9 mouse cellular contexts compared by ENCODE assay signal in the genomic region with DNA sequence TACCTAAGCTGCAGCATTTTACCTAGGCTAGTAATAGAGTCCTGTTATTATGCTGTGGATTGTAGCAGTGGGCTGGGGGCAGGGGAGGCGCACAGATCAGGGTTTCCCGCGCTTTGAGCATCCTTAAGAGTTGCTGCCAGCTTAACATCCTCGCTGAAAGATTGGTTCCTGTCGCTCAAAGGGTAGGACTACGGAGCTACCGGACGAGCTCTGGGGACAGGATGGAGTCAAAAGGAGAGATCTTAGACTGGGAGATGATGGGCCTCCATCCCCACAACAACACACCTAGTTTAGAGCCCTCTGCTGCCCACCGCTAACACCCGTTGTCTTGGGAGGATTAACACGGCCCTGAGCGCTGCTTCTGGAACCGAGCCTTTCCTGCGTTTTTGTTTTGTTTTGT.
DNase-seq lines count a peak whose midpoint lies in the region; ATAC-seq and TF ChIP-seq lines count a peak whose summit lies in the region.
"Had no signal": no experiment of that assay in that cellular context is flagged by ENCODE, and none has a peak within 500 bp of the region (broad histone marks: within the 10 kb centered on the region; RNA-seq: fewer than 3 reads in every experiment).

No protein-coding gene starts in this region.

- H3K27me3 ChIP-seq in hindbrain, embryonic 11.5 days (ENCODE audit: control insufficient read depth, insufficient read depth, low read length), result peaks cover 3% of the 10 kb centered on the region; the same call in 1 of the 2 replicates
- peaks cover 91% of the 10 kb centered on the region for H3K27me3 ChIP-seq in heart, embryonic 12.5 days (replicated peaks)
- peaks cover 100% of the 10 kb centered on the region for H3K27me3 ChIP-seq in heart, embryonic 10.5 days (ENCODE audit: insufficient read depth, poor library complexity, severe bottlenecking)

- TF ChIP-seq CTCF in brain, embryonic 14.5 days (IDR thresholded peaks at IDR 0.05; ENCODE audit: borderline replicate concordance, extremely low read depth, insufficient read depth, insufficient read length), result no peak

- no peaks in the 10 kb centered on the region for H3K9me3 ChIP-seq in hindbrain, embryonic 11.5 days (ENCODE audit: control insufficient read depth, low read length)
- no peaks in the 10 kb centered on the region for H3K9me3 ChIP-seq in heart, embryonic 12.5 days (replicated peaks)
- no peaks in the 10 kb centered on the region for H3K9me3 ChIP-seq in heart, embryonic 10.5 days
- H3K9me3 ChIP-seq: stomach, embryonic 15.5 days had no signal

- H3K4me3 ChIP-seq in hindbrain, embryonic 11.5 days (ENCODE audit: low read depth, low read length), result peak overlapping the region; percentile 67
- H3K4me3 ChIP-seq in heart, embryonic 12.5 days, result no peak overlapping the region
- no peak overlapping the region; the same call in 1 of the 2 replicates for H3K4me3 ChIP-seq in heart, embryonic 10.5 days
- H3K4me3 ChIP-seq: stomach, embryonic 15.5 days had no signal

- peaks cover 3% of the 10 kb centered on the region; the same call in 1 of the 2 replicates for H3K4me1 ChIP-seq in hindbrain, embryonic 11.5 days (replicated peaks; ENCODE audit: control insufficient read depth, insufficient read depth, low read length)
- peaks cover 30% of the 10 kb centered on the region for H3K4me1 ChIP-seq in heart, embryonic 12.5 days (replicated peaks)
- H3K4me1 ChIP-seq in heart, embryonic 10.5 days, result peaks cover 26% of the 10 kb centered on the region

- WGBS in hindbrain, embryonic 11.5 days, result under 1% methylated on average over 14 of the region's 14 CpGs
- WGBS in heart, embryonic 12.5 days, result under 1% methylated on average over 14 of the region's 14 CpGs
- WGBS in heart, embryonic 10.5 days, result 1% methylated on average over 14 of the region's 14 CpGs

- peak; percentile 82 for DNase-seq in brain, embryonic 14.5 days (ENCODE audit: low read depth)
- peak; percentile 66 for DNase-seq in embryo, embryonic 10.5 days (ENCODE audit: low spot score)
- peak; percentile 71 for DNase-seq in hindbrain, embryonic 11.5 days (ENCODE audit: low spot score)
- DNase-seq in neural tube, embryonic 10.5 days (ENCODE audit: extremely low spot score, low spot score), result peak; percentile 35
- DNase-seq in kidney, adult 8-10 months, result no peak
- DNase-seq in heart, embryonic 10.5 days (ENCODE audit: low spot score), result no peak

- no peak for ATAC-seq in hindbrain, embryonic 11.5 days (ENCODE audit: low FRiP score)
- no peak for ATAC-seq in heart, embryonic 12.5 days (ENCODE audit: insufficient number of reproducible peaks, low FRiP score)

- no peak for TF ChIP-seq POLR2A in brain, embryonic 14.5 days (IDR thresholded peaks at IDR 0.05; ENCODE audit: borderline replicate concordance, extremely low read depth, insufficient read depth, insufficient read length, poor library complexity, severe bottlenecking)

- H3K9ac ChIP-seq in hindbrain, embryonic 11.5 days (ENCODE audit: low read depth, low read length), result peak overlapping the region; percentile 99
- H3K9ac ChIP-seq in heart, embryonic 12.5 days, result no peak overlapping the region
- H3K9ac ChIP-seq: liver, embryonic 14.5 days; stomach, embryonic 15.5 days had no signal

- no peaks in the 10 kb centered on the region for H3K36me3 ChIP-seq in hindbrain, embryonic 11.5 days (ENCODE audit: control insufficient read depth, insufficient read depth, low read length)
- H3K36me3 ChIP-seq in heart, embryonic 12.5 days, result no peaks in the 10 kb centered on the region
- no peaks in the 10 kb centered on the region for H3K36me3 ChIP-seq in heart, embryonic 10.5 days
- H3K36me3 ChIP-seq: stomach, embryonic 15.5 days had no signal

- H3K4me2 ChIP-seq in hindbrain, embryonic 11.5 days (replicated peaks; ENCODE audit: low read depth, low read length), result no peak overlapping the region; the same call in 1 of the 2 replicates
- no peak overlapping the region for H3K4me2 ChIP-seq in heart, embryonic 12.5 days
- H3K4me2 ChIP-seq: stomach, embryonic 15.5 days had no signal

- H3K27ac ChIP-seq in hindbrain, embryonic 11.5 days (ENCODE audit: low read depth, low read length), result peak overlapping the region; percentile 100
- no peak overlapping the region for H3K27ac ChIP-seq in heart, embryonic 12.5 days (ENCODE audit: poor library complexity, severe bottlenecking)
- no peak overlapping the region for H3K27ac ChIP-seq in heart, embryonic 10.5 days
- H3K27ac ChIP-seq: liver, embryonic 14.5 days; stomach, embryonic 15.5 days had no signal

Comparison
In these comparisons a context has a peak if more than half of its experiments do, and no peak if none do; other contexts are left out.
1. DNase-seq: peak in brain, embryonic 14.5 days (single experiment), embryo, embryonic 10.5 days (single experiment), hindbrain, embryonic 11.5 days (single experiment) and neural tube, embryonic 10.5 days (single experiment); none in kidney, adult 8-10 months (0 of 2) and heart, embryonic 10.5 days (single experiment).